Mouse (Mus musculus): ENCODE measurements around the gene Ppard.

Ppard gene

DNA sequence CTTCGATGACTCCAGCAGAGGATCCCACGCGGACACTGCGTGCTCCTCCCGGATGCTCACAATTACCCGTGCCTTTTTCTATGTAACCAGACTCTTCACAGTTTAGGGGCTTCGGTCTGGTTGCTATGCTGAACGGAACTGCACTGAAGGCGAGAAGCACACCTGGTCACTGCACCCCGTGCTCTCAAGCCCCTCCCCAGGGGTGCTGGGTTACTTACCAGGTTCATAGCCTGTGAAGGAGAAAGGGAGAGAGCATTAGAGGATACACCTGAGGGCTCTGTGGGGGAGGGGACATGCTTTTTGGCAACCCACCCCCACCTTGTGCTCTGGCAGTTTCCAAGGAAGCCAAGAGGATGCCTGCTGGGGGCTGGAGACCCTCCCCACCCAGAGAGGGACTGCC is 102.8 kb downstream of the Ppard start:
- DNase-seq (ENCODE audit: low read depth, low spot score): no peak

GRCm38 (mm10) chr17:28337547-28337946 is 105.0 kb downstream of the Ppard start:
- DNase-seq (ENCODE audit: low read depth, low spot score): no peak

DNA sequence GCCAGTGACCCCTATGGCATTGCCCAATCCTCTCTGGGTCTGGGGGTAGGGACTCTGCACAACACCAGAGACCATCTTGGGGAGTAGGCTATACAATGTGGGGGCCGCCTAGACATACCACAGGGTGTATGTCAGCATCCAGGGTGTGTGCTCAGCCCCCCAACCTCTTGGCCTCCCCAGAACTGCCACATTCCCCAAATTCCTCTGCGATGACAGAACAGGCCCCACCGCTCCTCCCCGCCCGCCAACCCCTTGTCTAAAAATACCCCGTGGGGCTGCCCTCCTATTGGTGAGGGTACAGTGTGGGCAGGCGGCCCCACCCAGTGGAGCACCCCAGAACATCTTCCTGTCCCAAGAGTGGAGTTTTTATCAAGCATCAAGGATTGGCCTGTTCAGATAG is 108.1 kb downstream of the Ppard start:
- DNase-seq (ENCODE audit: low read depth, low spot score): no peak

GRCm38 (mm10) chr17:28341091-28341490 is 108.6 kb downstream of the Ppard start:
- no peak for DNase-seq (ENCODE audit: low read depth, low spot score)

DNA sequence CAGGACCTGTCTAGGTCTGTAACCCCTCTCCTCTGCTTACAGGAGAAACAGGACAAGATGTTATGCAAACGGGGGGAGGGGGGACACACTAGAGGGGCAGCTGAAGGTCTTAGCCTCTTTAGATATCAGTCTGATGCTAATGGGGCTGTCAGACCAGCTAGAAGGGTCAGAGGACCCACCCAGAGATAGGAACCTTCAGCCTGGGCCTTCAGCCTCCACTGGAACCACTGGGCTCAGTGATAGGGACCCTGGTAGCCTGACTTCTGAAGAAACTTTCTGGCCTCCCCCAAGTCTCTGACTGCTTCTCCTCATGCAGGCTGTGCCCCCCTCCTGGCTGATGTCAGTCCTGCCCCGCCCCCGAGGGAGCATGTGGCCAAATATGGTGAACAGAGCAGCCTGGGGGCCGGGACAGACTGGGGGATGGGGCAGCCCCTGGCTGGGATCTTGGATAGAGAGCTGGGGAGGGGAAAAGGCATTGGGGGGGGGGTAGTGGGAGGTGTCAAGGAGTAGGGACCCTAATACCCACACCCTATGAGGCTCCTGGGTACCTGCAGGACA is 111.6 kb downstream of the Ppard start:
- DNase-seq (ENCODE audit: low read depth, low spot score): no peak

DNA sequence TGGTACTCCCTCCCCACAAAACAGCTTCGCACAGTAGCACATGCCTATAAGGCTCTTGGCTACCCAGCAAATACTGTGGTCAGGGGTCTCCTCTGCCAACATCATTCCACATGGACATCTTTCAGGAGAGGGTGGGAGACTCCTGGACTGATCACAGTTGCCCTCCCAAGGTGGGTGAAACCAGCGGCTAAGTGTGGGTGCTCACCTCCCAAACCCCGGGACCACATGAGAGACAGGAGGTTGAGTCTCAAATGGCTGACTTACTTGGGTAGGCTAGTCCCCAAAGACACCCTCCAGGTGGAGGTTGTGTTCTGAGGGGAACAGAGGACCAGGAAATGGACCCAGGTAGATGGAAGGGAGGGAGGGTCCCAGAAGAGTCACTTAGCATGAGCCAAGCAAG is 112.2 kb downstream of the Ppard start:
- no peak for DNase-seq (ENCODE audit: low read depth, low spot score)

- no peak for DNase-seq (ENCODE audit: low read depth, low spot score)
These were observed 112.8 kb downstream of the Ppard start for GRCm38 (mm10) chr17:28345271-28345721.

- no peak for DNase-seq (ENCODE audit: low read depth, low spot score)
These were observed 113.4 kb downstream of the Ppard start for GRCm38 (mm10) chr17:28345882-28346281.

GRCm38 (mm10) chr17:28347327-28347726 is 114.8 kb downstream of the Ppard start:
- no peak for DNase-seq (ENCODE audit: low read depth, low spot score)

DNA sequence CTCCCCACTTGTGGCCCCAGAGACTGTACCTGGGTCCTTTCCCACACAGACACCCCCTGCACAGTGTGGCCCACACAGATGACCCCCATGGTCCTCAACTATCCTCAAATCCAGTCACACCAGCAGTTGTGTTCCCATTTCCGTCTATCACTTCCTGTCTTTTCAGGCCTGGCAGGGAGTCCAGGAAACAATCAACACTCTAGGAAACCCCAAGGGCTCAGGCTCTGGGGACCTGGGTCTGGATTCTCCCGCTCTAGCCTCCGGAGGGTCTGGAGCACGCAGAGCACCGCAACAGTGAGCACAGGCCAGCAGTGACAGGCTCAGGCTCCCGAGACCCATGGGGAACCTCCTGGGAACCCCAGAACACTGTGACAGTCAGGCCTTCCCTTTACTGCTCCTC is 115.7 kb downstream of the Ppard start:
- DNase-seq (ENCODE audit: low read depth, low spot score): no peak

DNA sequence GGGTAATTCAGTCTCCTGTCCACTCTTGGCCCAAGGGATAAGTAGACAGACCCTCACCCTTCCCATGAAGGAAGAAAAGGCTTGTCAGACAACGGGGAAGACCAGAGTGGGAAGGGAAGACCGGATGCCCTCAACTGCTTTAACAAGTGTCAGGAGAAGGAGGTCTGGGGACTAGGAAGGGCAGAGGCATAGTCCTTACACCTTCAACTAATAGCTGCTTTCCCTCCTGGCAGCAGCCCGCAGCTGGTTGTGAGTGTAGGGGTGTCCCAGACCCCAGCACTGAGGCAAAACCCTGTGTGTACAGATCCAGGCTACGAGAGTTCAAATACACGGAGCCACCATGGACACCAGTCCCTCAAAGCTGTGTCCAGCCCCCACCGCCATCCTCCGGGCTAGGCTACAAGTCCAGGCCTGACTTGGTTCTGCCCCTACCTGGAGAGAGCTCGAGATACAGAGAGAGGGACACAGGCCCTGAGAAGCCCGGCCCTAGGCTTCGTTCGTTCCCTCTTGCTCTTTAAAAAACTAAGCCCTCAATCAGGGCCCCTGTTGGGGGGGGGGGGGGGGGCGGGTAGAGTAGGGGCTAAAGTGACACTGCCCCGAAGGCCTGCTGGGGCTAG is 116.9 kb downstream of the Ppard start:
- DNase-seq (ENCODE audit: low read depth, low spot score): no peak

GRCm38 (mm10) chr17:28349901-28350465 is 117.5 kb downstream of the Ppard start:
- DNase-seq (ENCODE audit: low read depth, low spot score): no peak

GRCm38 (mm10) chr17:28350466-28351352 is 118.2 kb downstream of the Ppard start, which contains the start of gene Tead3:
Tead3 (minus strand) TSS chr17:28350817.
- DNase-seq (ENCODE audit: low read depth, low spot score): no peak

All from retina, adult 2 months (tissue).